Mouse (Mus musculus) embryonic facial prominence, embryonic 14.5 days (tissue): ENCODE measurements around the gene Cetn4. TPM values are rescaled to one million over a fixed set of nuclear protein-coding genes. Genes with fewer than 3 reads are reported as not detected.

Experiments
- ATAC-seq: fragments of 200-750 bp; cut with Nextera tagmentation; 2 replicates; pipeline ENCODE4 v1.8.0; 2017; ENCODE audit warnings: low read depth, moderate number of reproducible peaks, moderate TSS enrichment
- DNase-seq: peaks from one replicate; pipeline ENCODE4 v3.0.0-alpha.2; 2015; ENCODE audit warnings: low spot score
- H3K27ac ChIP-seq: fragments of 300-500 bp; sonication (generic); replicated peaks from 2 replicates; pipeline ENCODE4 v1.5.1; 2014; ENCODE audit warnings: low read depth, mild to moderate bottlenecking, low read length, moderate library complexity
- H3K27me3 ChIP-seq: fragments of 300-500 bp; sonication (generic); replicated peaks from 2 replicates; pipeline ENCODE4 v1.6.1; 2014; ENCODE audit warnings: low read length; ENCODE audit not compliant: control insufficient read depth, insufficient read depth
- H3K36me3 ChIP-seq: fragments of 300-500 bp; sonication (generic); 2 replicates; pipeline ENCODE4 v1.6.1; 2014; ENCODE audit warnings: low read length, mixed read lengths; ENCODE audit not compliant: control insufficient read depth, insufficient read depth
- H3K4me1 ChIP-seq: fragments of 300-500 bp; sonication (generic); 2 replicates; pipeline ENCODE4 v1.6.1; 2014; ENCODE audit warnings: antibody characterized with exemption, low read length; ENCODE audit not compliant: control insufficient read depth, insufficient read depth
- H3K4me2 ChIP-seq: fragments of 300-500 bp; sonication (generic); 2 replicates; pipeline ENCODE4 v1.6.1; 2014; ENCODE audit warnings: low read depth, mild to moderate bottlenecking, low read length, moderate library complexity, mixed read lengths
- H3K4me3 ChIP-seq: fragments of 300-500 bp; sonication (generic); 2 replicates; pipeline ENCODE4 v1.5.1; 2014; ENCODE audit warnings: low read depth, mild to moderate bottlenecking, low read length
- H3K9ac ChIP-seq: fragments of 300-500 bp; sonication (generic); 2 replicates; pipeline ENCODE4 v1.6.1; 2014; ENCODE audit warnings: low read depth, mild to moderate bottlenecking, low read length, moderate library complexity, mixed read lengths
- H3K9me3 ChIP-seq: fragments of 300-500 bp; sonication (generic); 2 replicates; pipeline ENCODE4 v1.6.1; 2016; ENCODE audit warnings: low read length; ENCODE audit not compliant: control insufficient read depth
- WGBS: fragments of 180-500 bp; shearing (Covaris S2); extraction: QIAGEN DNeasy Blood & Tissue Kit; methylation state at CpG from one replicate; pipeline ENCODE4 v1.1.7; 2014; 5-methylcytosine and 5-hydroxymethylcytosine counted together
- polyA plus RNA-seq: library from polyadenylated mRNA; unstranded; fragments of >200 nt; fragmentation: Nextera tagmentation; extraction: Ambion mirVana; gene quantifications from 2 replicates; pipeline ENCODE4 v1.2.1, GENCODE M21; 2014

The Cetn4 gene
- 2.3 and 3.5 TPM in 2 replicates for polyA plus RNA-seq

DNA sequence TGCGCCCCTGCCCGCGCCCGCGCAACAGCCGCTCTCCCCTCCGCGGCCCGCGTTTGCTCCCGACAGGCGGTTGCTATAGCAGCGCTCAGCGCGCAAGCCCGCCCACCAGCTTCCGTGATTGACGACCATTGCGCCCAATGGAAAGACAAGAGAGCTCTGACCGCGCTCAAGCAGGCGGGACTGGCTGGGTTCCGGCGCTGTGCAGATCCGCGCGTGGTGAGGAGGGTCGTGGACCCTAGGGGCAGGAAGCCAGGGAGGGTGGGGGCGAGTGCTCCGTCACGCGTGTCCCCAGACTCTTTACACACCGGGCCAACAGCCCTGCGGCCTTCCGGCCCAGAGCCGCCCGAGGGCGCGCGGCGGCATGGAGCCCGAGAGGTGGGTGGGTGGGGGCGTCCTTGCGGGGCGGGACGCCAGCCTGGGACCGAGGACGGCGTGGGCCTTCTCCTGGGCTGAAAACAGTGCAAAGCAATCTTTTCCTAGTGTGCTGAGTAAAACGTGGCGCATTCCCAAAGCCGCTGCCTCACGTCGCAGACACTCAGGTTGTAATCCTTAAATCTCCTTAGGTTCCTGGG lies at the start of gene Cetn4, which contains the start of gene Bbs12:
Gene Cetn4 (minus strand): TSS at position 339 of the 572 bp plus-strand sequence.
Gene Bbs12 (plus strand): TSS at position 185 of the 572 bp plus-strand sequence.
- ATAC-seq (peak; percentile 100), DNase-seq (peak; percentile 96)
- Histone ChIP-seq H3K9me3 (no peaks in the 10 kb centered on the region), H3K27ac (peak within 1 kb of the TSS; percentile 86), H3K4me3 (peak within 1 kb of the TSS; percentile 72), H3K4me1 (peaks cover 13% of the 10 kb centered on the region), H3K36me3 (no peaks in the 10 kb centered on the region), H3K27me3 (no peaks in the 10 kb centered on the region), H3K9ac (peak within 1 kb of the TSS; percentile 90), H3K4me2 (peak within 1 kb of the TSS; percentile 72)
- 2% methylated on average over 26 of the region's 54 CpGs for WGBS

DNA sequence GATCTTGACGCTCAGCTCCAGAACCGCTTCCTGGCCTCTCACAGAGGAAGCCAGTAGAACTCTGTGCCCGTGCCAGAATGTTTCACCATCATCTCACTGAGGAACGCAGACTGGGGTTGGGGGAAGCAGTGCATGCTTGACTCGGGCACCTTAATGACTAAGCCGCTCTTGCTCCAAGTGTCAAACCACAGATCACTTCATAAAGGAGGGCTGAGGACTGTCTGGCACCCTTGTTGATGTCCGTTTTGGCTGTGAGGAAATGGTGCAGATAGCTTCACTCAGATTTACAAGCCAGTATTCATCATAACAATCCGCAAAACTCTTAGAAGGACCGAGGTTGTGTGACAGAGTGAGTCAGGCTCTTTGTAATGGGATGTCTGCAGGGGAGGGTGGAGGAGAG lies 48.2 kb upstream of the Cetn4 start:
- WGBS, result 69% methylated on average over 9 of the region's 9 CpGs
- Histone ChIP-seq H3K36me3 (no peaks in the 10 kb centered on the region), H3K27me3 (no peaks in the 10 kb centered on the region), H3K27ac (no peak overlapping the region), H3K9ac (no peak overlapping the region), H3K9me3 (no peaks in the 10 kb centered on the region), H3K4me2 (no peak overlapping the region), H3K4me3 (no peak overlapping the region), H3K4me1 (no peaks in the 10 kb centered on the region)
- ATAC-seq (no peak), DNase-seq (no peak)

- ATAC-seq, result 0 out of 2 replicates have a peak, but pooled peaks have one; percentile 7
These were observed 42.2 kb upstream of the Cetn4 start for GRCm38 (mm10) chr3:37354737-37355136.

DNA sequence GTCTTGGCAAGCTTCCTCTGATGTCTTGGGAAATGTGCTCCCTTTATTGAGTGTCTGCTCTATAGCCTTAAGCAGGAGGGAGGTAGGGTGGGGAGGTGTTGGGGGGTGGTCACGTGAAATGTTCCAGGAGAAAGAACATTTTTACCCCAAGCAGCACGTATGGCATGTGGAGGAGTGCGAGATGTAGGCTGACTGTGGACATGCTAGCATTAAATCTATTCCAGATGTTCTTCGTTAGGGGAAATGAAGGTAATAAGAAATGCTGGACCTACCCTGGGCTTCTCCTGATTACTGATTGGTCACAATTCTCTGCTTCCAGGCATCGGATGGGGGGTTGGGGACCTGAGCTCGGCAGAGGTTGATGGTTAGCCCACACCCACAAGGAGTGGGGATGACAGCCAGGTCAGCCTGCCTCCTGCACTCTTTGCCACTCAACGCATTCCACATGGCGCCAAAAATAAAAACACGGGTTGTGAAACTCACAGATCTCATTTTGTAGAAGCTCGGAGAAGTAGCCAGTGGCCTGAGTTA lies 41.5 kb upstream of the Cetn4 start:
- H3K4me3 ChIP-seq, result no peak overlapping the region
- no peak overlapping the region for H3K4me2 ChIP-seq
- WGBS, result 46% methylated on average over 10 of the region's 10 CpGs
- H3K27me3 ChIP-seq, result peaks cover 8% of the 10 kb centered on the region; the same call in 1 of the 2 replicates
- H3K9ac ChIP-seq, result no peak overlapping the region
- H3K36me3 ChIP-seq, result no peaks in the 10 kb centered on the region
- no peaks in the 10 kb centered on the region for H3K9me3 ChIP-seq
- H3K27ac ChIP-seq, result peak overlapping the region; percentile 48; the same call in 1 of the 2 replicates
- peaks cover 18% of the 10 kb centered on the region; the same call in 1 of the 2 replicates for H3K4me1 ChIP-seq
- ATAC-seq, result peak; percentile 69
- peak; percentile 76 for DNase-seq

More at GRCm38 (mm10) chr3:37354737-37355136, 42.2 kb upstream of the Cetn4 start:
- H3K36me3 ChIP-seq, result no peaks in the 10 kb centered on the region
- 83% methylated on average over 1 of the region's 1 CpGs for WGBS
- H3K4me2 ChIP-seq, result no peak overlapping the region
- no peak overlapping the region for H3K9ac ChIP-seq
- DNase-seq, result no peak
- H3K4me1 ChIP-seq, result 0 out of 2 replicates have a peak, but pooled peaks cover 10% of the 10 kb centered on the region
- H3K9me3 ChIP-seq, result no peaks in the 10 kb centered on the region
- H3K27me3 ChIP-seq, result 0 out of 2 replicates have a peak, but pooled peaks cover 4% of the 10 kb centered on the region
- peak overlapping the region; percentile 48; the same call in 1 of the 2 replicates for H3K27ac ChIP-seq
- no peak overlapping the region for H3K4me3 ChIP-seq

GRCm38 (mm10) chr3:37350386-37350785 lies 37.9 kb upstream of the Cetn4 start:
- Histone ChIP-seq H3K27me3 (peaks cover 11% of the 10 kb centered on the region; the same call in 1 of the 2 replicates), H3K9me3 (no peaks in the 10 kb centered on the region), H3K4me1 (peaks cover 24% of the 10 kb centered on the region), H3K36me3 (no peaks in the 10 kb centered on the region), H3K27ac (no peak overlapping the region), H3K4me3 (no peak overlapping the region; the same call in 1 of the 2 replicates), H3K4me2 (peak overlapping the region; percentile 93; the same call in 1 of the 2 replicates), H3K9ac (no peak overlapping the region)
- DNase-seq (no peak), ATAC-seq (no peak)
- WGBS, result 58% methylated on average over 7 of the region's 7 CpGs

- no peak for ATAC-seq
- WGBS, result 10% methylated on average over 5 of the region's 8 CpGs
- H3K27me3 ChIP-seq, result peaks cover 11% of the 10 kb centered on the region
- peak overlapping the region; percentile 93 for H3K4me2 ChIP-seq
- no peaks in the 10 kb centered on the region for H3K9me3 ChIP-seq
- H3K36me3 ChIP-seq, result no peaks in the 10 kb centered on the region
- H3K9ac ChIP-seq, result peak overlapping the region; percentile 83
- peak; percentile 20 for DNase-seq
- peak overlapping the region; percentile 75 for H3K4me3 ChIP-seq
- 0 out of 2 replicates have a peak overlapping the region, but pooled peaks have one; percentile 17 for H3K27ac ChIP-seq
- H3K4me1 ChIP-seq, result peaks cover 18% of the 10 kb centered on the region
These were observed 36.6 kb upstream of the Cetn4 start for GRCm38 (mm10) chr3:37349166-37349548.

GRCm38 (mm10) chr3:37348221-37349165 lies 36.0 kb upstream of the Cetn4 start, which contains the start of gene Fgf2:
Gene Fgf2, plus strand, starts transcription at chr3:37348346.
- H3K36me3 ChIP-seq, result no peaks in the 10 kb centered on the region
- H3K4me3 ChIP-seq, result peak within 1 kb of the TSS; percentile 75
- peak within 1 kb of the TSS; percentile 83 for H3K9ac ChIP-seq
- no peaks in the 10 kb centered on the region for H3K9me3 ChIP-seq
- H3K27ac ChIP-seq, result peak within 1 kb of the TSS; percentile 17
- H3K4me1 ChIP-seq, result peaks cover 14% of the 10 kb centered on the region
- ATAC-seq, result peak; percentile 81
- 1% methylated on average over 23 of the region's 75 CpGs for WGBS
- peak within 1 kb of the TSS; percentile 93 for H3K4me2 ChIP-seq
- peaks cover 11% of the 10 kb centered on the region for H3K27me3 ChIP-seq
- peak; percentile 81 for DNase-seq

GRCm38 (mm10) chr3:37347671-37348070 lies 35.2 kb upstream of the Cetn4 start:
- ATAC-seq, result 0 out of 2 replicates have a peak, but pooled peaks have one; percentile 6
- H3K9ac ChIP-seq, result peak overlapping the region; percentile 83; the same call in 1 of the 2 replicates

More at GRCm38 (mm10) chr3:37347671-37348070, 35.2 kb upstream of the Cetn4 start:
- H3K4me2 ChIP-seq, result peak overlapping the region; percentile 93
- no peaks in the 10 kb centered on the region for H3K9me3 ChIP-seq
- peaks cover 11% of the 10 kb centered on the region for H3K27me3 ChIP-seq
- peaks cover 14% of the 10 kb centered on the region for H3K4me1 ChIP-seq
- peak overlapping the region; percentile 75 for H3K4me3 ChIP-seq
- no peak for DNase-seq
- H3K27ac ChIP-seq, result no peak overlapping the region
- WGBS, result 34% methylated on average over 9 of the region's 9 CpGs
- no peaks in the 10 kb centered on the region for H3K36me3 ChIP-seq
